Mouse (Mus musculus) cerebellum, adult 2 months (tissue): ENCODE measurements at regions not wholly inside any gene's neighbourhood (a gene's known extent, or its start where the extent isn't known, plus 50 kb on each side); places are given as distances from the start of the nearest gene placed in this dataset.

Experiments used
- CTCF ChIP-seq: fragments of 200-500 bp; IDR thresholded peaks from 2 replicates; pipeline ENCODE4 v1.5.1; 2011; ENCODE audit warnings: low read depth, mild to moderate bottlenecking, control low read depth, low read length, moderate library complexity, borderline replicate concordance; ENCODE audit not compliant: insufficient read depth
- POLR2A ChIP-seq: fragments of 200-500 bp; IDR thresholded peaks from 2 replicates; pipeline ENCODE4 v1.6.1; 2011; ENCODE audit warnings: low read length, control low read depth, borderline replicate concordance; ENCODE audit not compliant: insufficient read depth

DNA sequence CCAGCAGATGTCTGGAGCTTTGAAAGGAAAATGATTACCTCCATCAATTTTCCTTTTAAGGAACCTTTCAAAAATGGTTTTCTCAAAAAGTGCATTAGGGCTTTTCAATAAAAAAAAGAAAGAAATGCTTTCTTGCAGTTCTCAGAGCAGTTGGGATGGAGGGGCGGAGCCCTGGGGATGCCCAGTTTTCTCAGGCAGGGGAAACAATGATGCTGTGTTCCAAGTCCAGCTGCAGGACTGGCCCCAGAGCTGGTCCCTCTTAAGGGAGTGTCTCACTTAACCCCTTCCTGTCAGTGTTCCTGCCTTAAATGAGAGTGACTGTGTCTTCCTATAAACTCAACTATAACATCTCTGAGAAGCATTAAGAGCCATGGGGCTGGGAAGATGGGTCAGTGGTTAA lies 132.9 kb upstream of the Sh3bp4 start:
- TF ChIP-seq CTCF (no peak), POLR2A (no peak)
